Comparison of ENCODE assay signal across 24 mouse cellular contexts in the genomic region with DNA sequence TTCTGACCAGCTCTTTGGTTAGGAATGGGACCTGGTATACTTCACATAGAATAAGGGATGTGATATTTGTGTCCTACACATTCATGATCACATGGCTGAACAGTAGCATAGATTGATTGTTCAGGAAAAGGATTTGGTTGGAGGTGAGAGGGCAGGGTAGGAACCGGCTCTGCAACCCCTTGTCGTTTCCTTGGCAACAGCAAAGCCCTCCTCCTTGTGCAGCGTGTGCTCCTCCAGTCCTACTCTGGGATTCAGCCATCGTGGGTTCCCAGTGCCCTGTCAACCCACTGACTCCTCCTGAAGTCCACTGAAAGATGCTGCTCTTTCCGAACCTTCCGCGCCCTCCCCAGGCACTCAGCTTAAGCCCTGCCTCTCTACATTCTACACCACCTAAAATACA.
A peak's percentile ranks its signal among the peaks of the same experiment; 100 is the strongest.
DNase-seq lines count a peak whose midpoint lies in the region; ATAC-seq lines count a peak whose summit lies in the region.
"Had no signal": no experiment of that assay in that cellular context is flagged by ENCODE, and none has a peak within 500 bp of the region (broad histone marks: within the 10 kb centered on the region; RNA-seq: fewer than 3 reads in every experiment).

No protein-coding gene starts in this region.

- DNase-seq in hindbrain, embryonic 10.5 days (ENCODE audit: low spot score): no peak
- no peak for DNase-seq in hindbrain, embryonic 11.5 days (ENCODE audit: low spot score)
- peak; percentile 30 for DNase-seq in midbrain, embryonic 10.5 days (ENCODE audit: low spot score)
- DNase-seq in midbrain, embryonic 14.5 days: no peak
- DNase-seq in R1 (ENCODE audit: low read depth, low spot score): peak; percentile 68
- no peak for DNase-seq in embryonic facial prominence, embryonic 11.5 days (ENCODE audit: low spot score)
- DNase-seq in spleen, postnatal 10 days (ENCODE audit: low spot score in 2 of 2): no peak
- DNase-seq: adrenal gland, postnatal 10 days; B cell, adult 2 months; cerebellum, adult 18-20 months; cerebellum, postnatal 14 days; gastrocnemius, postnatal 10 days; kidney, adult 18-20 months; kidney, postnatal 4 days; liver, embryonic 13.5 days; lung, postnatal 10 days; thymus, adult 18-20 months; thymus, postnatal 36 days had no signal

- H3K4me3 ChIP-seq in hindbrain, embryonic 10.5 days: no peak overlapping the region
- no peak overlapping the region for H3K4me3 ChIP-seq in hindbrain, embryonic 11.5 days (ENCODE audit: low read depth, low read length)
- H3K4me3 ChIP-seq in midbrain, embryonic 10.5 days: no peak overlapping the region
- no peak overlapping the region for H3K4me3 ChIP-seq in midbrain, embryonic 14.5 days (replicated peaks; ENCODE audit: low read depth, low read length)
- H3K4me3 ChIP-seq in embryonic facial prominence, embryonic 11.5 days (ENCODE audit: low read depth, low read length): no peak overlapping the region
- H3K4me3 ChIP-seq: heart, embryonic 10.5 days; liver, embryonic 13.5 days; megakaryocyte, embryonic 14.5 days; neural tube, embryonic 13.5 days; stomach, embryonic 15.5 days had no signal

- H3K4me1 ChIP-seq in hindbrain, embryonic 10.5 days (replicated peaks): peaks cover 54% of the 10 kb centered on the region
- no peaks in the 10 kb centered on the region for H3K4me1 ChIP-seq in hindbrain, embryonic 11.5 days (replicated peaks; ENCODE audit: control insufficient read depth, insufficient read depth, low read length)
- peaks cover 65% of the 10 kb centered on the region for H3K4me1 ChIP-seq in midbrain, embryonic 10.5 days
- H3K4me1 ChIP-seq in midbrain, embryonic 14.5 days (ENCODE audit: control insufficient read depth, insufficient read depth, low read length): peaks cover 13% of the 10 kb centered on the region
- H3K4me1 ChIP-seq in embryonic facial prominence, embryonic 11.5 days (ENCODE audit: control insufficient read depth, insufficient read depth, low read length): no peaks in the 10 kb centered on the region
- H3K4me1 ChIP-seq: stomach, embryonic 15.5 days had no signal

- peak overlapping the region; percentile 66 for H3K27ac ChIP-seq in hindbrain, embryonic 10.5 days
- no peak overlapping the region for H3K27ac ChIP-seq in hindbrain, embryonic 11.5 days (ENCODE audit: low read depth, low read length)
- H3K27ac ChIP-seq in midbrain, embryonic 10.5 days (replicated peaks): peak overlapping the region; percentile 94
- H3K27ac ChIP-seq in midbrain, embryonic 14.5 days (replicated peaks; ENCODE audit: low read depth, low read length): no peak overlapping the region
- H3K27ac ChIP-seq in embryonic facial prominence, embryonic 11.5 days (replicated peaks; ENCODE audit: low read depth, low read length): no peak overlapping the region
- H3K27ac ChIP-seq: heart, embryonic 10.5 days; hindbrain, postnatal 0 days; liver, embryonic 13.5 days; neural tube, embryonic 13.5 days; stomach, embryonic 15.5 days had no signal

- H3K9ac ChIP-seq in hindbrain, embryonic 11.5 days (ENCODE audit: low read depth, low read length): no peak overlapping the region
- no peak overlapping the region for H3K9ac ChIP-seq in midbrain, embryonic 14.5 days (replicated peaks; ENCODE audit: low read length)
- H3K9ac ChIP-seq in embryonic facial prominence, embryonic 11.5 days (replicated peaks; ENCODE audit: low read length): no peak overlapping the region
- H3K9ac ChIP-seq: liver, embryonic 13.5 days; neural tube, embryonic 13.5 days; stomach, embryonic 15.5 days had no signal

- no peak for ATAC-seq in hindbrain, embryonic 11.5 days (ENCODE audit: low FRiP score)
- ATAC-seq in midbrain, embryonic 14.5 days (ENCODE audit: low FRiP score, low TSS enrichment): no peak
- peak; percentile 16; the same call in 1 of the 2 replicates for ATAC-seq in embryonic facial prominence, embryonic 11.5 days (replicated peaks; ENCODE audit: insufficient number of reproducible peaks, low FRiP score, low TSS enrichment, low read depth)

- 58% methylated on average over 7 of the region's 7 CpGs for WGBS in hindbrain, embryonic 10.5 days
- WGBS in hindbrain, embryonic 11.5 days: 54% methylated on average over 7 of the region's 7 CpGs
- WGBS in midbrain, embryonic 10.5 days: 44% methylated on average over 7 of the region's 7 CpGs
- 39% methylated on average over 7 of the region's 7 CpGs for WGBS in midbrain, embryonic 14.5 days
- WGBS in embryonic facial prominence, embryonic 11.5 days: 65% methylated on average over 7 of the region's 7 CpGs

- no peaks in the 10 kb centered on the region for H3K36me3 ChIP-seq in hindbrain, embryonic 10.5 days
- H3K36me3 ChIP-seq in hindbrain, embryonic 11.5 days (ENCODE audit: control insufficient read depth, insufficient read depth, low read length): no peaks in the 10 kb centered on the region
- no peaks in the 10 kb centered on the region for H3K36me3 ChIP-seq in midbrain, embryonic 10.5 days
- no peaks in the 10 kb centered on the region for H3K36me3 ChIP-seq in midbrain, embryonic 14.5 days (ENCODE audit: control insufficient read depth, insufficient read depth, low read length)
- H3K36me3 ChIP-seq in embryonic facial prominence, embryonic 11.5 days (replicated peaks; ENCODE audit: control insufficient read depth, insufficient read depth, low read depth, low read length): no peaks in the 10 kb centered on the region
- H3K36me3 ChIP-seq: heart, embryonic 10.5 days; liver, embryonic 13.5 days; neural tube, embryonic 13.5 days; stomach, embryonic 15.5 days had no signal

- no peaks in the 10 kb centered on the region for H3K9me3 ChIP-seq in hindbrain, embryonic 10.5 days
- H3K9me3 ChIP-seq in hindbrain, embryonic 11.5 days (ENCODE audit: control insufficient read depth, low read length): no peaks in the 10 kb centered on the region
- no peaks in the 10 kb centered on the region for H3K9me3 ChIP-seq in midbrain, embryonic 10.5 days (replicated peaks)
- no peaks in the 10 kb centered on the region for H3K9me3 ChIP-seq in midbrain, embryonic 14.5 days (ENCODE audit: control insufficient read depth, low read length)
- H3K9me3 ChIP-seq in embryonic facial prominence, embryonic 11.5 days (replicated peaks; ENCODE audit: control insufficient read depth, low read length): no peaks in the 10 kb centered on the region
- H3K9me3 ChIP-seq: heart, embryonic 10.5 days; liver, embryonic 13.5 days; neural tube, embryonic 13.5 days; stomach, embryonic 15.5 days had no signal

- H3K27me3 ChIP-seq in hindbrain, embryonic 10.5 days (ENCODE audit: insufficient read depth, poor library complexity, severe bottlenecking): no peaks in the 10 kb centered on the region
- no peaks in the 10 kb centered on the region for H3K27me3 ChIP-seq in hindbrain, embryonic 11.5 days (ENCODE audit: control insufficient read depth, insufficient read depth, low read length)
- no peaks in the 10 kb centered on the region for H3K27me3 ChIP-seq in midbrain, embryonic 10.5 days (ENCODE audit: low read depth, poor library complexity, severe bottlenecking)
- no peaks in the 10 kb centered on the region for H3K27me3 ChIP-seq in midbrain, embryonic 14.5 days (ENCODE audit: control insufficient read depth, insufficient read depth, low read length)
- no peaks in the 10 kb centered on the region for H3K27me3 ChIP-seq in embryonic facial prominence, embryonic 11.5 days (ENCODE audit: control insufficient read depth, insufficient read depth, low read length)
- H3K27me3 ChIP-seq: CH12.LX; liver, embryonic 13.5 days; neural tube, embryonic 13.5 days; stomach, embryonic 15.5 days had no signal

- no peak overlapping the region for H3K4me2 ChIP-seq in hindbrain, embryonic 11.5 days (replicated peaks; ENCODE audit: low read depth, low read length)
- H3K4me2 ChIP-seq in midbrain, embryonic 14.5 days (ENCODE audit: low read length): no peak overlapping the region
- H3K4me2 ChIP-seq in embryonic facial prominence, embryonic 11.5 days (ENCODE audit: low read depth, low read length): no peak overlapping the region
- H3K4me2 ChIP-seq: liver, embryonic 13.5 days; neural tube, embryonic 13.5 days; stomach, embryonic 15.5 days had no signal

Comparison
In these comparisons a context has a peak if more than half of its experiments do, and no peak if none do; other contexts are left out.
1. DNase-seq: peak in midbrain, embryonic 10.5 days (single experiment) and R1 (single experiment); none in hindbrain, embryonic 10.5 days (single experiment), hindbrain, embryonic 11.5 days (single experiment), midbrain, embryonic 14.5 days (single experiment), embryonic facial prominence, embryonic 11.5 days (single experiment) and spleen, postnatal 10 days (0 of 2).
2. H3K27ac ChIP-seq: peak in hindbrain, embryonic 10.5 days (single experiment) and midbrain, embryonic 10.5 days (single experiment); none in hindbrain, embryonic 11.5 days (single experiment), midbrain, embryonic 14.5 days (single experiment) and embryonic facial prominence, embryonic 11.5 days (single experiment).